In genomic region chr10:118714179-118714581, GRCm38 (mm10) we compare ENCODE assay signal across 11 mouse cellular contexts.
DNase-seq lines count a peak whose midpoint lies in the region; TF ChIP-seq lines count a peak whose summit lies in the region.
"Had no signal": no experiment of that assay in that cellular context is flagged by ENCODE, and none has a peak within 500 bp of the region (broad histone marks: within the 10 kb centered on the region; RNA-seq: fewer than 3 reads in every experiment).

No protein-coding gene starts in this region.

- no peak for TF ChIP-seq POLR2A in testis, adult 2 months (IDR thresholded peaks at IDR 0.05; ENCODE audit: control insufficient read depth, low read depth, low read length)

- peak overlapping the region; percentile 34 for H3K4me3 ChIP-seq in gastrocnemius, adult 2 months
- peak overlapping the region; percentile 87 for H3K4me3 ChIP-seq in testis, adult 2 months (ENCODE audit: control insufficient read depth, low read depth, low read length)
- H3K4me3 ChIP-seq: heart, adult 2 months; lung, embryonic 15.5 days had no signal

- DNase-seq in gastrocnemius, adult 2 months, result peak; percentile 26
- DNase-seq in gastrocnemius, postnatal 4 days (ENCODE audit: low spot score in 2 of 2), result no peak
- no peak for DNase-seq in testis, postnatal 14 days (ENCODE audit: low spot score)
- DNase-seq in natural killer cell, adult 2 months (ENCODE audit: low spot score in 2 of 2), result peak; percentile 25 to 26
- DNase-seq in heart, postnatal 25 days (ENCODE audit: low spot score), result no peak
- no peak for DNase-seq in kidney, postnatal 25 days
- no peak for DNase-seq in cerebellum, postnatal 25 days

- TF ChIP-seq CTCF in gastrocnemius, adult 2 months (IDR thresholded peaks at IDR 0.05), result no peak
- TF ChIP-seq CTCF in testis, adult 2 months (IDR thresholded peaks at IDR 0.05; ENCODE audit: control insufficient read depth, insufficient read depth, insufficient replicate concordance, low read depth, low read length), result no peak

- intact Hi-C loops in gastrocnemius, adult 2 months (cut with DNase I), result loop anchor here (5.0 kb wide), 3 partner anchors 67 to 153 kb away; no protein-coding TSS in a partner anchor
- intact Hi-C loops in heart, postnatal 25 days (cut with DNase I), result loop anchor here (5.0 kb wide), 1 partner anchor 78 kb away; no protein-coding TSS in a partner anchor

- no peaks in the 10 kb centered on the region for H3K27me3 ChIP-seq in testis, adult 2 months (ENCODE audit: control insufficient read depth, insufficient read depth, low read length)
- H3K27me3 ChIP-seq: lung, embryonic 15.5 days had no signal

- H3K27ac ChIP-seq in gastrocnemius, adult 2 months, result peak overlapping the region; percentile 58; the same call in 1 of the 2 replicates
- no peak overlapping the region for H3K27ac ChIP-seq in testis, adult 2 months (ENCODE audit: control insufficient read depth, insufficient read depth, low read depth, low read length)
- H3K27ac ChIP-seq: heart, adult 2 months; hindbrain, embryonic 14.5 days; lung, embryonic 15.5 days had no signal

- H3K36me3 ChIP-seq in testis, adult 2 months (ENCODE audit: control insufficient read depth, insufficient read depth, low read length), result no peaks in the 10 kb centered on the region
- H3K36me3 ChIP-seq: lung, embryonic 15.5 days had no signal

- no peaks in the 10 kb centered on the region for H3K4me1 ChIP-seq in testis, adult 2 months (ENCODE audit: control insufficient read depth, insufficient read depth, low read length)
- H3K4me1 ChIP-seq: lung, embryonic 15.5 days had no signal

Comparison
In these comparisons a context has a peak if more than half of its experiments do, and no peak if none do; other contexts are left out.
1. DNase-seq: peak in gastrocnemius, adult 2 months (single experiment) and natural killer cell, adult 2 months (2 of 2); none in gastrocnemius, postnatal 4 days (0 of 2), testis, postnatal 14 days (single experiment), heart, postnatal 25 days (single experiment), kidney, postnatal 25 days (0 of 2) and cerebellum, postnatal 25 days (0 of 2).